Mouse (Mus musculus): ENCODE measurements at regions not wholly inside any gene's neighbourhood (a gene's known extent, or its start where the extent isn't known, plus 50 kb on each side); places are given as distances from the start of the nearest gene placed in this dataset.
"Not testable (repeated sequence)": the region's sequence is repeated elsewhere in the genome, so short reads cannot be mapped to it uniquely, and the experiment has no call there.

DNA sequence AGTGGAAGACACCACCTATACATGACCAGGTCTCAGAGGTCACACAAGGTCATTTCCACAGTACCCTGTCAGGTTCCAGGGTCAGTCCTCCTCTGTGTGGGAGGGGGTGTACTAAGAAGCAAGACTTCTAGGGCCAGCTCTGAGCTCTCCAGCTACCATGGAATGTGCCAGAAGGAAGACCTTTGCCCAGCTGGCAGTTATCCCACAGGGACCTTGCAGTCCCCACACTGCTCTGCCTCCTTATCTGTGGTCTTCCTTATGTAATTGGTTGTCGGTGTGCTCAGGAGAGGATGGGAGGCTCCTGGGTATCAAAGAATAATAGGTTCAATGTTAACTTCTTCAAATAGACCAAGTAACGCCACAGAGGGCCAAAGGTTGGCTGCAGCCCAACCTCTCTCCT, 175.3 kb downstream of the Tomm20 start:
- not testable (repeated sequence) for TF ChIP-seq POLR2A, CTCF (IDR thresholded peaks at IDR 0.05; ENCODE audit: insufficient read depth, low read depth, low read length)

Data from olfactory bulb, adult 2 months (tissue).